Mouse (Mus musculus): ENCODE data around the gene Syt9. TPM values are rescaled to one million over a fixed set of nuclear protein-coding genes. Genes with fewer than 3 reads are reported as not detected.

Gene Syt9
- polyA plus RNA-seq, 1 experiment: 14.6 TPM

DNA sequence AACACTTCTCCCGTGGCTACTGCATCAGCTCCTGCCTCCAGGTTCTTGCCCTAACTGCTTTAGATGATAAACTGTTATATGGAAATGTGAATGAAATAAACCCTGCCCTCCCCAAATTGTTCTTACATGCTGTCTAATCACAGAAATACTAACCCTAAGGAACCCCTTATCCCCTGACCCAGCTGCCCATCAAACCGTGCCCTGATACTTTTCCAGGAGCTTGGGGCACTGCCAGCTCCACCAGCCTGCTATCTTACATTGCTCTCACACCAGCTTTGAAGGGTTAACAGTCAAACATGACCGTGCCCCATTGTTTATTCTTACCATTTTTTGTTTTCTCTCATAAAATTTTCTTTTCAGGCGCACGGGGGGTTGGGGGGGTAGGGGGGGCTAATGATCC, 158.8 kb downstream of the Syt9 start:
- DNase-seq (ENCODE audit: extremely low spot score in 1 of 2, low spot score in 1 of 2): no peak

DNA sequence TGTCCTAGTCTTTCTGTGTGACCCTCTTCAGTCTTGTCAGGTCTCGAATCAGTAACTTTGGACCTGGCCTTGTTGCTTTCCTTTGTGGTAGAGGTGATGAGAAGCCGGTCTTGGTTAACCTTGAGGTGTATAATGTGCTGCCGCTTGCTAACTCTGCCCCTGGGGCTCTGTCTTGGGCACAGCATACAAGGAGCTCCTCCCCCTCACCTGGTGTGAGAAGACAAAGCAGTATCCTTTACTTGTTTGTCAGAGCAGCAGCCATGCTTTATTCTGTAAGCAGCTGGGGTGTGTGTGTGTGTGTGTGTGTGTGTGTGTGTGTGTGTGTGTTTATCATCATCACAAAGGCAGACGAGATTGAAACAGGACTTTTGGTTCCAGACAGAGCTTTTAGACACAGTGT, 164.8 kb downstream of the Syt9 start:
- DNase-seq (ENCODE audit: extremely low spot score in 1 of 2, low spot score in 1 of 2): no peak

DNA sequence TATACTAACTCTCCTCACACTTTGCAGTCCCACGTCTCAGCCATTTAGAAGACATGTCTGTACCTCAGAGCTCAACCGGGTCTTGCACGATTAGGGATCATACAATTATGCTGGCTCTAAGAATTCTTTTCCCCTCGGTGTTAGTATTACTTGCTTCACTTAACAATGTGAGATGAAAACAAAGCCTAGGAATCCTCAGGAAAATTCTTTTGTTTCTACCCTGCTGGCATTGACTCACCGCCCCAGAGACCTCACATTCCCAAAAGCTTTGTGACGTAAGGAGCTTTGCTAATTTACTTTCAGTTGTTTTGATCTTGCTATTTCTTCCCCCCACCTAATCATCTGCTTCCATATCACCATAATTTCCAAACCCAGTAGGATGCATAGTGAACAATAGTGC, 166.0 kb downstream of the Syt9 start:
- DNase-seq (ENCODE audit: extremely low spot score in 1 of 2, low spot score in 1 of 2): no peak

DNA sequence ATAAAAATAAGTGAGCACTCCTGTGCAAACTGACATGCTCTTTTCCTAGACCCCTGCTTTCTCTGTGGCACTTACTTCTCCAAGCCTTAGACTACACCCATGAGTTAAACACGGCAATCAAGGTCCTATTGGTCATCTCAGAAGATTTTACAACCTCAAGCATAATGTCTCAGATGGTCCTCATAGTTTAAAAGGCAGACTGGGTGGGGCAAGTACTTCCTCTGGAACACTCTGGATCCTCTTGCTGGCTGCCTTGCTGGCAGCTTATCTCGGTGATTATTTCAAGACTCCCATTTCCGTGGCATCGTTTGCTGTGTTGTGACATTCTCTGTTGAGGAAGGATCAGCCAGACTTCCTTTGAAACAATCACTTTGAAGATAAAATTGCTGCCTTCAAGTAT, 169.5 kb downstream of the Syt9 start:
- DNase-seq (ENCODE audit: extremely low spot score in 1 of 2, low spot score in 1 of 2): no peak

DNA sequence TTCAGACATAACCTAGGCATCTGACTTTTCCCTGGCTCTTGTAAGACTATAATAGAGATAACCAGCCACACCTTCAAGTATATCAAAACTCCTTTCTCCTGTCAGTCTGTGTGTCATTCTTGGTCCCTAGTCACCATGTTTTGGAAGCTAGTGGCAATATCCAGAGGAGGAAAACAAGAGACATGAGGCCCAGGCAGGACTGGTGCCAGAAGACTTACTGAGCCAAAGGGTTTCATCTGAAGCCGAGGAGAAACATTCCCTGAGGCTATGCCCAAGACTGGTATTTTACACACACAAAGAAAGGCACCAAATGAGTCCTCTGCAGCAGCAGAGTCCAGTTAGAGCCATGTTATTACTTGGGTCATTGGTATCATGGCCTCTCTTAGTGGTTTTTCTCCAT, 174.5 kb downstream of the Syt9 start:
- no peak for DNase-seq (ENCODE audit: extremely low spot score in 1 of 2, low spot score in 1 of 2)

DNA sequence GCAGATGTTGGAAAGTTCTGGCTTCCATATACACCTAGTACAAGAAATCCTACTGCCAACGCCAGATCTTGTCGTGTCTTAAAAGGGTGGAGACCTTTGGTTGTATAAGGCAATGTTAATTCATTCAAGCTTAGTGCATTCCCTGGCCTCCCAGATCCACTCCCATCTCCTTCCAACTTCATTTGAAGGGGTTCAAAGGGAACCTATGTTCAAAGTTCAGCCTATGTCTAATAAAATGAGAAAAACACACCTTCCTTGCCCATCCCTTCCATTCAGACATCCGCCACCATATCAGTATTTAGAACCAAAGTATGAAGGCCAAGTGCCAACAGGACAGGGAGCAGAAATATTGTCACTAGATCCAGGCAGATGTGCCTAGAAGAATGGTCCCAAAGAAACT, 177.3 kb downstream of the Syt9 start:
- DNase-seq (ENCODE audit: extremely low spot score in 1 of 2, low spot score in 1 of 2): no peak

DNA sequence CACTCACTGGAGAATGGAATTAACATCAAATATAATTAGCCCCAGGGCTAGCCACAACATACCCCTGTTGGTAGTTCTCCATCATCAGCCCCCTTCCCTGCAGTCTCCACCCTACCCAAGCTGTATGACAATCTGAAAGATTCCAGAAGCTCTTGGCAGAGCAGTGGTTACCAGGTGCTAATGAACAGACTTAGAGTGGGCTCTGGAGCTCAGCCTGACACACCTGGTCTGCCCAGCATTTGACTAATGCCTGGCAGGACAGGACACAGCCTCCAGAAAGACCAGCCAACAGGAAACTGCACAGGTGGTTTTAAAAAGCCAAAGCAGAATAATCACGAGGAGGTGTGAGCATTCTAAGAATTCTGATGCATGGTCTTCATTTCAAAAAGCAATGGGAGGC, 182.9 kb downstream of the Syt9 start:
- DNase-seq (ENCODE audit: extremely low spot score in 1 of 2, low spot score in 1 of 2): no peak

DNA sequence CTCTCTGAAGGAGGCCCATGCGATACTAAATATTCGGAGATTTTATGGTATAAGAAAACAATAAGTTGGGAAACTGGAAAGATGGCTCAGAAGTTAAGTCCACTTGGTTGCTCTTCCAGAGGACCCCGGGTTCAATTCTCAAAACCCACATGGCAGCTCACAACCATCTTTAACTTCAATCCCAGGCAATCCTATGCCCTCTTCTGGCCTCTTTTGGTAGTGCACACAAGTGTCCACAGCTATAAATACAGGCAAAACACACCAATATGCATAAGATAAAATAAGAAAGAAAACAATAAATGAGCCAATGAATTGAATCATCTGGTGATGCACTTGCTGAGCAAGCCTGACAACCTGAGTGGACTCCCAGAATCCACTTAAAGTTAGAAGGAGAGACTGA, 185.4 kb downstream of the Syt9 start:
- DNase-seq (ENCODE audit: extremely low spot score in 1 of 2, low spot score in 1 of 2): peak in 1 of 2 experiments; percentile 26

DNA sequence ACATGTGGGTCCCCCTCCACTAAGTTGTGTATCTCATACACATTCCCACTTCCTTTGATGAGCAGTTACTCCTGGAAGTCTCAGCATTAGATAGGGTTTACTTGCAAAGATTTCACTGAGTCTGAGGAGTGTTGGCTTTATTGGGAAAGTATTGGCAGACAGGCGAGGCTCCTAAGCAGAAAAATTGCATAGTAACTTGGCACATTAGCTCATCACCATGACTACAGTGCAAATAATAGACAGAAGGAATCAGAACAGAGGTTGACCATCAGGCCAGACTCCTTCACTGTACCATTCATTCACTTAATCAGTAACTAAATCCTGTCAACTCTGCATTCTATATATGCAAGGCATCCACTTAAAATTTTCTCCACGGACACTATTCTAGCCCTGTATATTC, 190.1 kb downstream of the Syt9 start:
- no peak for DNase-seq (ENCODE audit: extremely low spot score in 1 of 2, low spot score in 1 of 2)

DNA sequence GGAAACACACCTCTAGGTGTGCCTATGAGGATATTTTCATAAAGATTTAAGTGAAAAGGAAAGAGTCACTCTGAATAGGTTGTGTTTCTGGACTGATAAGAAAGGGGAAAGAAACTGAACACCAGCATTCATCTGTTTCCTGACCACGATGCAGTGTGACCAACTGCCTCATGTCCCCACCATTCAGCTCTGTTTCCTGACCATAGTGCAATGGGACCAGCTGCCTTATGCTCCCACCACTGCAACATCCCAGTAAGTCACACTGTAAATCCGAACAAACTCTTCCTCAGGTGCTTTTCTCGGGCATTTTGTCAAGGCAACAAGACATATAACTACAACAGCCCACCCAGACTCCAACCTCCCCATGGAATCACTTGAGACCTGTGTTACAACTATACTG, 191.1 kb downstream of the Syt9 start:
- DNase-seq (ENCODE audit: extremely low spot score in 1 of 2, low spot score in 1 of 2): no peak

DNA sequence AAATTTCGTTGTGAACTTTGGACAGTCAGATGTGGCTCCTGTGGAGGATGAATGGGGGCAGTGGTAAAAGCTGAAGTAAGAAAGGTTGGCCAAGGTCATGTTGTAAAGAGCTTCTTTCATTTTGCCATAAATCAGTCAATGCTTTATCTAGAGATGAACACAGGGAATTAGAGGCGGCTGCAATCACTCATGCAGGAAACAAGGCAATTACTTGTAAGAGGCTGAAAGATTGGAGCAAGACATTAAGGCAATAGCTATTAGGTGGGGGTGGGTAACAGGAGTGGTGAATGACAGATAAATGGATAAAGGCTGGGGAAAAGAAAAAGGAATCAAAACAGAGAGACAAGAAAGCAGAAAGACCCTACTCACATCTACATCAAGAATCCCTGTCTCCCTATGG, 193.2 kb downstream of the Syt9 start:
- no peak for DNase-seq (ENCODE audit: extremely low spot score in 1 of 2, low spot score in 1 of 2)

DNA sequence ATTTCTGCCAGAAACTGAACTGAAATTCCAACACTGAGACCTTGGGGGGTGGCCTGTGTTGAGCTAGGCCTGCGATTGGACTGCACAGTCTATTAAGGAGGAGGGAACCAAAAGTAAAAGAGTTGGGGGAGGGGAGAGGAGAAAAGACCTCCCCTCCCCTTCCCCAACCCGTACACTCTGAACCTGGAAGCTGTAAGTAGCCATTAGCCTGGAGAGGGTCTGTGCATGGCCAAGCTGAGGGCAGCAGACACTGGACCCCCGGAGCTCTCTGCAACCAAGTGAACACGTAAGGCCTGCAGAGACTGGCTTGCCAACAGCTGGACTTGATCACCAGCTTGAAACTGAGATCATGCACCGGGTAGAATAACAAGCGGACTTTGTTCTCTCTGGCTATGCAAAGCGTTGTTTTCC, 196.7 kb downstream of the Syt9 start, which contains the start of gene Olfml1:
Gene Olfml1, plus strand, starts transcription at position 186 of the 411 bp plus-strand sequence.
- peak; percentile 3 to 15 for DNase-seq (ENCODE audit: extremely low spot score in 1 of 2, low spot score in 1 of 2)

DNA sequence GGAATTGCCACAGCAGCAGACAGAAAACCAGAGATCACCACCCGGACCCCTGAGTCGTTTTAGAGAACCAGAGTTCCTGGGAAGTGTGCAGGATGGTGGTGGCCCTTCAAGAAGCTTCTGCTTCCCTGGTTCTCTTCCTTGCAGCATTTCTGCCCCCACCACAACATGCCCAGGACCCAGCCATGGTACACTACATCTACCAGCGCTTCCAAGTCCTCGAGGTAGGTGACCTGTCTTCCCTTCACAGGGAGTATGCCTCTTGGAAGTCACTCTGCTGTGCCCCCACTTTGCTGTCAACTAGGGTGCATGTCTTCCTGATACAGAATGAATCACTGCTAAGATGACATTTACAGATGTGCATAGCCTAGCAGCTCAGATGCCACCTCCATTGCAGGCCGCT, 197.1 kb downstream of the Syt9 start:
- no peak for DNase-seq (ENCODE audit: extremely low spot score in 1 of 2, low spot score in 1 of 2)

DNA sequence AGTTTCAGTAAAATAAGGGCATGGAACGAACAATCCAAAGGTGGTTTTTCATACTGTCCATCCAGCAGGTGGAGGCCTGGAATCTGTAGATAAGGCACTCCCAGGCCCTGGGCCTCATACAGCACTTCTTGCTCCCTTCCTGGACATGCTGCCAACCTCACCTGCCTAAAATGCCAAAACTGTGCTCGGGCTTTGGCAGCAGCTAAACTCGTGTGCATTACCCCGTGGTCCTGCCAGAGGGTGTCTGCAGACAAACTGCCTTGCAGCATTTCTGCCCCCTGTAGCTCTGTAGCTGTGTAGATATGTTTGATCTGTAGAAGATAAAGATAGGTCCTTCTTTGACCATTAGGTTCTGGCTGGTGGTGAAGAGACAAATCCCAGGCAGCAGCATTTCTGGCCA, 198.4 kb downstream of the Syt9 start:
- DNase-seq (ENCODE audit: extremely low spot score in 1 of 2, low spot score in 1 of 2): no peak

DNA sequence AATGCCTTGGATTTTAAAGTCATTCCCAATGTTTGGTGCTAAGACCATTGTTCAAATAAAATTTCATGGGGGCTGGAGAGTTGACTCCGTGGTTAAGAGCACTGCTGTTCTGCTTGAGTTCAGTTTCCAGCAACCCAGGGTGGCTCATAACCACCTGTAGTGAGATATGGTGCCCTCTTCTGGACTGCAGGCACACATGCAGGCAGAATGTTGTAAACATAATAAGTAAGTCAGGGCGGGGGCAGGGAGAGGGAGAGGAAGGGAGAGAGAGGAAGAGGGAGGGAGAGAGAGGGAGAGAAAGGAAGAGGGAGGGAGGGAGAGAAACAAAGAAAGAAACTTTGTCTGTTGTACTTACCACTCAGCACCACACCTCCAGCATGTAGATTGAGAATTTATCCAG, 203.3 kb downstream of the Syt9 start:
- DNase-seq (ENCODE audit: extremely low spot score in 1 of 2, low spot score in 1 of 2): no peak

DNA sequence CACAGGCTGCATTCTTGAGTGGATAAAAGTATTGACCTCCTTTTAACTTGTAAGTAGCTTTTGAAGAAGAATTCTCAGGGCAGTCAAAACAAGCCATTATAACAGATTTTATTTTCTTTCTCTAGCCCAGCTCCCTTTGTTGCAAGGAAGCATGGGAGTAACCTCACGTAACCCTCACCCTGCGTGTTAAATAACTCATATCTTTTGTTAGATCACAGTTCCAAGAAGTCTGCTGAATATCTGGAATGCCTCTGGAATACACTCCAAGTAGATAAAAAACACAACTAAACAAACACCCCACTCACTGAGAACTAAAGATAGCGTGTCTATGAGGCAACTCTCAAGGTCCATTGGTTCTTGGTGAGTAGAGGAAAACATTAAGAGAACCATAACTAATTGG, 203.7 kb downstream of the Syt9 start:
- DNase-seq (ENCODE audit: extremely low spot score in 1 of 2, low spot score in 1 of 2): no peak

DNA sequence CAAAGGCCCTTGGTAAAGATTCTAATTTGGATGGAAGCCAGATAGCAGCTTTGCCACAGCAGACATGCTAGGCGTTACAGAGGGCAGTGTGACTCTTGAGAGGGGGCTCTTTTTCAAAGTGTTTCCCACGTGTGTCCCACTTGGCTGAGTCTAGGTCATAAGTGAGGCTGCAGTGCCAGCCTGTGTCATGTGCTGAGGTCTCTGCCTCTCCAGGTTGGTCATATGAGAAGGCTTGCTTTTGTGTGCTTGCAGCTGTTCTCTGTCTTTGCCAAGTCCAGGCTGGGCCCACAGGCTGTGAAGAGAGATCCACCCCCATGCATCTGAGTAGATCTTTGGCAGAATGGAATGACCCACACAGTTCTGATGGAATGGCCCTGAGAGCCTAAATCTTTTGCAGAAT, 222.1 kb downstream of the Syt9 start:
- peak; percentile 4 to 18 for DNase-seq (ENCODE audit: extremely low spot score in 1 of 2, low spot score in 1 of 2)

DNA sequence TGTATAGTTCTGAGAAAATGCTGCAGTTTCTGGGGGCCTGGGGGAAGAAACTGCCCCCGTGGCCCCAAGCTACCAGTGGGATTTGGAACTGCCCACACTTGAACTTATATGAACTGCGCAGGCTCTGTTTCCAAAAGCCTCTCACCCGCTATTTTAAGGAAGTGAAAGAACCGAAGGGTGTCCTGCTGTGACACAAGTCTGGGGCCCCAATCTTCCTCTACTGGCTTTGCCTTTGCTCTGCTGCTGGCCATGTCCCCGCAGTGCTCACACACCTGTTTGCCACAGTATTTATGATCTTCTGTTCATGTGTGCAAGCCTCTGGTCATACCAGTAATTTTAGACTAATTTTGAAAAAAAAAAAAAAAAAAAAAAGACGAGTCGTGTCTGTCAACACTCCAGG, 223.4 kb downstream of the Syt9 start:
- no peak for DNase-seq (ENCODE audit: extremely low spot score in 1 of 2, low spot score in 1 of 2)

DNA sequence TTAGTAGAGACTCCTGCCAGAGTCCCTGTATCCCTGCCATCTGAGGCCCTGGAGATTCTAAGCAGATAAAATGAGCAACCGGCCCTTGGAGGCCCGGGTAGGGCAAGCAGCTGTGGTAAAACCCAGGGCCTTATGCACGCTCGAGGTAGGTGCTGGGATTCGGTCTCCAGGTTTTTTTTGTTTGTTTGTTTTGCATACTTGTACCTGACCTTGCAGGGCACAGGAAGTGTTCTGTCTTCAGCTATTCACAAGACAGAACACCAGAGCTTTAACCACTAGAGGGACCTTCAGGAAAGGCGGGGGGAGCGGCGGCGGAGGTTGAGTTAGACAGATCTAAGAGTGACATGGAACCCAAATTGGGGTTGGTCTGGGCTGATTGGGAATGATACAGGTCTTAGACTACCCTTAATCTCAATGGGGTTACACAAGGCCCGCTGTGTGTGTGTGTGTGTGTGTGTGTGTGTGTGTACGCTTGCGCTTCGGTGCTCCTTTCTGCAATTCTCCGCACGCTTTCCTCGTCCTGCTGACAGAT, 223.9 kb downstream of the Syt9 start:
- DNase-seq (ENCODE audit: extremely low spot score in 1 of 2, low spot score in 1 of 2): peak; percentile 2 to 43

DNA sequence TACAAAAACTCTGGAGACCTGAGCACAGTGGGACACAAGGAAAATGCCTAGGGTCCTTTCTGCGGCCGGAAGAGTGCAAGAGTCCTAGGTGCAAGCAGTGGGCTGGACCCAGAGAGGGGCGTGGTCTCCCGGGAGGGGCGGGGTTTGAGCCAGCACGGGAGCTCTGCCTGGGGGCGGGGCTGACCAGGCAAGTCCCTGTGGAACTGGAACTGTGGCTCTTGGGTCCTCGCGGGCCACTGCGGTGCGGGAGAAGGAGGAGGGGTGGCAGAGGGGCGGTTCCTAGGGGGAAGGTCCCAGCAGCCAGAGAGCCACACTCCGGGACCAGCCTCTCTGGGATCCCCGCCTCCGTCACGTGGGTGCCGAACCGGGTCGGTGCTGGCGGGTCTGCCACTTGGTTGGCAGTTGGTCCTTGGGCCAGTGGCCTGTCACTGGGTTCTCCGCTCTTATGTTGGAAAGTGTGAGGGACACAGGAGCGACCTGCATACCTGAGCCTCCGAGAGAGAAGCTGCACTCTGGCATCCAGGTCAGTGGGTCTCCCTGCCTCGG, 224.4 kb downstream of the Syt9 start, which contains the start of gene Ppfibp2:
Gene Ppfibp2, plus strand, starts transcription at position 351 of the 546 bp plus-strand sequence.
- DNase-seq (ENCODE audit: extremely low spot score in 1 of 2, low spot score in 1 of 2): peak; percentile 67 to 85

DNA sequence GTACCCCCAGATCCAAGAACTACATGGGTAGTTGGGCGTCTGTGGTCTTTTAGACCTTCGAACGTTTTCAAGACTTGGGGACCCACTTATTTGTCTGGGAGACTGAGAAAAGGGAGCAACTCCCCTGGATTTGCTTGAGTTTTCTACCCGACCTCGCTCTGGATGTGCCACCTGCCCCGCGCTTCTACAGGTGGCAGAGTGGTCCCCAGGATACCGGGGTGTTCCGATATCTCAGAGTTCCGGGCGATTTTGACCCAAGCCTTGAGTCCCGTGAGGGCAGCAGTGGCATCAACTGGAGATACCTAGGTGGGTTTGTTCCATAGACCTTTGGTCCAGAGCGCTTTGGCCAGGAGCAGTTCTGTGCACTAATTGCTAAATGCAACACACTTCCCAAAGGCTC, 224.9 kb downstream of the Syt9 start:
- no peak for DNase-seq (ENCODE audit: extremely low spot score in 1 of 2, low spot score in 1 of 2)

DNA sequence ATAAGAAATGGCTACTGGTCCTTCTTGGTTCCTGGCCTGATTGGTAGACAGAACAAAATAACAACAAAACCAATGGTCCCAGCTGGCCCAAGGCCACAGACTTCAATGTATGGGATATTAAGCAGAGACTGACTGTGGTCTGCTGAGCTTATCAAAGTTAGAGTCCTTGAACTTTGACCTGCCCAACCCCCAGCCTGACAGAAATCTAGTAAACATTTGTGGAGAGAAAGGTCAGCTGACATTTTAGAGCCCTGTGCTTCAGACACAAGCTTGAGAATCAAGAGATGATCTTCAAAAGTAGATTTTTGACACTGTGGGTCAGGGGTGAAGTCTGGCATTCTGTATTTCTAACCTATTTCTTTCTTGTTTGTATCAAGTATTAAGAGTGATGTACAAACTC, 226.2 kb downstream of the Syt9 start:
- no peak for DNase-seq (ENCODE audit: extremely low spot score in 1 of 2, low spot score in 1 of 2)

DNA sequence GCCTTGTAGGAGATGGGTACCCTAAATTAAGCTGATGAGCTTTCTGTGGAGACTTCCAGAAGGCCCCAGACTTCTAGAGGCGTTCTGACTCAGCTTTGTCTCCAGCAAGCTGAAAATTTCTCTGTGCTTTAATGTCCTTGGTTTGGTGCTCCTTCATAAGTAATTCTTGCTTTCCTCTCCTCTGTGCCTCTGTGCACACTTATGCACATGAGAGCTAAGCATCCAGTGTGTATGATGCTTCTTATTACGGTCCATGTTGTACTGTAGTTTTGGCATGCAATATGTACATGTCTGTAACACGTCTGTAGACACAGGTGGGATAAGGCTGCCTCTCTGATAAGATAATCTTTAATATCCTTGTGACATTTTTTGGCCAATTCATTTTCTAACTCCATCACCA, 227.4 kb downstream of the Syt9 start:
- no peak for DNase-seq (ENCODE audit: extremely low spot score in 1 of 2, low spot score in 1 of 2)

Measured in frontal cortex, adult 2 months (tissue).